Mouse (Mus musculus) lung, adult 2 months (tissue): Measurements from ENCODE around the gene Rab8b.

Experiments
- CTCF ChIP-seq: fragments of 200-500 bp; IDR thresholded peaks from 2 replicates; pipeline ENCODE4 v1.5.1; 2011; ENCODE audit warnings: mild to moderate bottlenecking, low read length, control low read depth; ENCODE audit not compliant: insufficient read depth
- POLR2A ChIP-seq: fragments of 200-500 bp; IDR thresholded peaks from 2 replicates; pipeline ENCODE4 v1.6.1; 2011; ENCODE audit warnings: low read depth, mild to moderate bottlenecking, control low read depth, low read length, borderline replicate concordance; ENCODE audit errors: extremely low read depth

GRCm38 (mm10) chr9:66919382-66919971 is at the start of gene Rab8b:
- TF ChIP-seq CTCF (no peak), POLR2A (peak; percentile 83; the same call in 1 of the 2 replicates)
